Comparison of ENCODE assay signal across 8 mouse cellular contexts in the genomic region with DNA sequence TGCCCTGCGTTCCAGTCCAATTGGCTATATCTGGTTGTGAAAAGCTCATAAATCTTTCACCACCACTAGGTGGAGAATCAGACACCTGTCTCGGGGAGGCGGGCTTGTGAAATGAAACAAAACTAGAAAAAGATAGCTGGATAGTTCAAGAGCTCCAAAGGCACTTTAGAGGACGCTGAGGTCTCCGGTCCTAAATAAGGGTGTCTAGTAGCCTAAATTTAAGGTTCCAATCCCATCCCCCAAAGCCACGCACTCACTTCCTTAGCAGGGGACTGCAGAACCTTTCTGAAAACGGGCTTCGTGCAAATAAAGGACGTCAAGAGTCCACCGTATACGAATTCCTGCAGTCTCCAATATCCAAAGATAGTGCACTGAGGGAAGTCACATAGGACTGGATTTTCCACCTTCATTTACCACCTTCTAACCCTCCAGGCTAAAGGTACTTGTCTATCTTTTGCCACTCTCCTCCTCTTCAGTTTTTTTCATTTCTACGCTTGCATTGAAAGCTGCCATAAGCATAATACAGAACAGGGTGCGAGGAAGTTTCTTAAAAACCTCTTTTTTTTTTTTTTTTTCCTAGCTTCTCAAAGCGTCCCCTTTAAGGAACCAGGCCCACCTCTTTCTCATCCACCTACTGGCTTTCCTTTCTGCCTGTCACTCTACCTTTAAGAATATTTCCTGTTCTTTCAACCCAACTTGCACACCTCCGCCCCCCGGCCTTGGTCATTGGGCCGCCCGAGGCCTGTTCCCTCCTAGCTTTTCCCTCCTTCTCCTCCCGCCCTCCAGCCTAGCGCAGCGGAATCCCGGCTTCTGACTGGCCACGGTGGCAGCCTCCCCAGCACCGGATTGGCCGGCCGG. TPM values are rescaled to one million over a fixed set of nuclear protein-coding genes. Genes with fewer than 3 reads are reported as not detected.
A peak's percentile ranks its signal among the peaks of the same experiment; 100 is the strongest.
DNase-seq lines count a peak whose midpoint lies in the region; ATAC-seq lines count a peak whose summit lies in the region.

No protein-coding gene starts in this region.

- no peaks in the 10 kb centered on the region for H3K36me3 ChIP-seq in intestine, embryonic 14.5 days (ENCODE audit: control insufficient read depth, insufficient read depth, low read length)

- H3K9ac ChIP-seq in intestine, embryonic 14.5 days (ENCODE audit: low read length) = peak overlapping the region; percentile 87

- ATAC-seq in intestine, embryonic 14.5 days (replicated peaks; ENCODE audit: low FRiP score, low TSS enrichment, low read depth) = peak; percentile 100

- H3K9me3 ChIP-seq in intestine, embryonic 14.5 days (ENCODE audit: control insufficient read depth, low read length) = no peaks in the 10 kb centered on the region

- WGBS in intestine, embryonic 14.5 days = under 1% methylated on average over 26 of the region's 26 CpGs

- DNase-seq in adrenal gland, adult 18-20 months (ENCODE audit: low spot score in 2 of 2) = peak; percentile 93 to 94
- DNase-seq in embryo, embryonic 11 days = peak; percentile 98
- DNase-seq in gastrocnemius, postnatal 25 days = peak; percentile 100
- peak; percentile 72 for DNase-seq in intestine, embryonic 14.5 days (ENCODE audit: low spot score)
- peak; percentile 98 to 99 for DNase-seq in left cerebral cortex, postnatal 14 days (ENCODE audit: low spot score in 2 of 2)
- peak; percentile 98 for DNase-seq in mesoderm, embryonic 11.5 days (ENCODE audit: low read depth, low spot score)
- peak; percentile 99 for DNase-seq in right cerebral cortex, postnatal 36 days (ENCODE audit: low spot score in 2 of 2)
- DNase-seq in yolk sac, embryonic 10.5 days (ENCODE audit: low spot score) = peak; percentile 99

- H3K4me3 ChIP-seq in intestine, embryonic 14.5 days (ENCODE audit: low read depth, low read length) = peak overlapping the region; percentile 68

- peak overlapping the region; percentile 76 for H3K4me2 ChIP-seq in intestine, embryonic 14.5 days (ENCODE audit: low read length)

- H3K4me1 ChIP-seq in intestine, embryonic 14.5 days (replicated peaks; ENCODE audit: control insufficient read depth, insufficient read depth, low read length) = peaks cover 12% of the 10 kb centered on the region

- intact Hi-C loops in left cerebral cortex, postnatal 14 days (cut with DNase I) = loop anchor here (2.0 kb wide), 1 partner anchor 32 kb away; no protein-coding TSS in a partner anchor

- H3K27me3 ChIP-seq in intestine, embryonic 14.5 days (replicated peaks; ENCODE audit: control insufficient read depth, insufficient read depth, low read length) = no peaks in the 10 kb centered on the region

- H3K27ac ChIP-seq in intestine, embryonic 14.5 days (ENCODE audit: low read depth) = peak overlapping the region; percentile 90

RNA-seq across cellular contexts. Expression of a gene that starts 0.5 kb away (rescaled TPM):
- 10 to 100 TPM; 18.8 to 20.7 TPM for total RNA-seq in adrenal gland, adult 18-20 months (2021)
- 10 to 100 TPM; 24.3 to 36.1 TPM for total RNA-seq in gastrocnemius, postnatal 25 days (2021)
- polyA plus RNA-seq in intestine, embryonic 14.5 days (2014; fragmentation: Nextera tagmentation; extraction: Ambion mirVana) = 4.6 and 5.0 TPM in 2 replicates
- total RNA-seq in left cerebral cortex, postnatal 14 days (2021) = 10 to 100 TPM; 36.4 to 38.1 TPM

RNA-seq across cellular contexts. Expression of a gene that starts 32.9 kb away (rescaled TPM):
- total RNA-seq in adrenal gland, adult 18-20 months (2021) = 10 to 100 TPM; 87.1 to 96.8 TPM
- total RNA-seq in gastrocnemius, postnatal 25 days (2021) = 100 to 1,000 TPM; 138 to 160 TPM
- 63.6 and 65.5 TPM in 2 replicates for polyA plus RNA-seq in intestine, embryonic 14.5 days (2014; fragmentation: Nextera tagmentation; extraction: Ambion mirVana)
- 10 to 100 TPM; 52.4 to 52.8 TPM for total RNA-seq in left cerebral cortex, postnatal 14 days (2021)

RNA-seq across cellular contexts. Expression of a gene that starts 33.0 kb away (rescaled TPM):
- 100 to 1,000 TPM; 133 to 162 TPM for total RNA-seq in adrenal gland, adult 18-20 months (2021)
- 10 to 100 TPM; 19.5 to 22.4 TPM for total RNA-seq in gastrocnemius, postnatal 25 days (2021)
- polyA plus RNA-seq in intestine, embryonic 14.5 days (2014; fragmentation: Nextera tagmentation; extraction: Ambion mirVana) = 63.0 and 68.0 TPM in 2 replicates
- total RNA-seq in left cerebral cortex, postnatal 14 days (2021) = 100 to 1,000 TPM; 437 to 445 TPM

Comparison
In these comparisons a context has a peak if more than half of its experiments do, and no peak if none do; other contexts are left out.
1. Peak in every context shown above with its lines: DNase-seq, ATAC-seq, H3K4me3 ChIP-seq and H3K27ac ChIP-seq.
2. RNA of a gene that starts 33.0 kb away (total RNA-seq): 437 to 445 TPM in left cerebral cortex, postnatal 14 days and 133 to 162 TPM in adrenal gland, adult 18-20 months; 19.5 to 22.4 TPM in gastrocnemius, postnatal 25 days; every median in the first group is over 4 times any median in the second.